Mouse (Mus musculus): ENCODE data around the gene Ciao2a.

Ciao2a gene

GRCm38 (mm10) chr9:66120106-66120505 lies 6.3 kb upstream of the Ciao2a start:
- no peak for DNase-seq (ENCODE audit: low read depth, low spot score)

- DNase-seq (ENCODE audit: low read depth, low spot score) = no peak
Observed at GRCm38 (mm10) chr9:66120945-66121344, 5.5 kb upstream of the Ciao2a start.

- DNase-seq (ENCODE audit: low read depth, low spot score) = no peak
Observed at GRCm38 (mm10) chr9:66121421-66121820, 5.0 kb upstream of the Ciao2a start.

- no peak for DNase-seq (ENCODE audit: low read depth, low spot score)
Observed at GRCm38 (mm10) chr9:66123648-66124047, 2.8 kb upstream of the Ciao2a start.

GRCm38 (mm10) chr9:66124111-66124531 lies 2.3 kb upstream of the Ciao2a start:
- no peak for DNase-seq (ENCODE audit: low read depth, low spot score)

- DNase-seq (ENCODE audit: low read depth, low spot score) = peak; percentile 99
Observed at GRCm38 (mm10) chr9:66124681-66125542, 1.5 kb upstream of the Ciao2a start.

GRCm38 (mm10) chr9:66125543-66126455 lies 612 bp upstream of the Ciao2a start:
- peak; percentile 32 for DNase-seq (ENCODE audit: low read depth, low spot score)

- no peak for DNase-seq (ENCODE audit: low read depth, low spot score)
Observed at GRCm38 (mm10) chr9:66127193-66127546, 759 bp downstream of the Ciao2a start.

GRCm38 (mm10) chr9:66127884-66128283 lies 1.5 kb downstream of the Ciao2a start:
- DNase-seq (ENCODE audit: low read depth, low spot score) = no peak

GRCm38 (mm10) chr9:66131466-66131865 lies 5.1 kb downstream of the Ciao2a start:
- no peak for DNase-seq (ENCODE audit: low read depth, low spot score)

- peak; percentile 74 for DNase-seq (ENCODE audit: low read depth, low spot score)
Observed at GRCm38 (mm10) chr9:66135967-66136366, 9.6 kb downstream of the Ciao2a start.

GRCm38 (mm10) chr9:66138193-66138592 lies 11.8 kb downstream of the Ciao2a start:
- DNase-seq (ENCODE audit: low read depth, low spot score) = no peak

- DNase-seq (ENCODE audit: low read depth, low spot score) = no peak
Observed at GRCm38 (mm10) chr9:66142265-66142664, 15.9 kb downstream of the Ciao2a start.

GRCm38 (mm10) chr9:66144248-66144647 lies 17.8 kb downstream of the Ciao2a start:
- peak; percentile 82 for DNase-seq (ENCODE audit: low read depth, low spot score)

GRCm38 (mm10) chr9:66146141-66146540 lies 19.7 kb downstream of the Ciao2a start:
- no peak for DNase-seq (ENCODE audit: low read depth, low spot score)

GRCm38 (mm10) chr9:66152011-66152410 lies 25.6 kb downstream of the Ciao2a start:
- DNase-seq (ENCODE audit: low read depth, low spot score) = peak; percentile 12

- DNase-seq (ENCODE audit: low read depth, low spot score) = no peak
Observed at GRCm38 (mm10) chr9:66153594-66153993, 27.2 kb downstream of the Ciao2a start.

GRCm38 (mm10) chr9:66154013-66154412 lies 27.6 kb downstream of the Ciao2a start:
- DNase-seq (ENCODE audit: low read depth, low spot score) = no peak

GRCm38 (mm10) chr9:66155534-66155933 lies 29.1 kb downstream of the Ciao2a start:
- peak; percentile 37 for DNase-seq (ENCODE audit: low read depth, low spot score)

GRCm38 (mm10) chr9:66157958-66158830 lies 31.8 kb downstream of the Ciao2a start, which contains the start of gene Dapk2:
Dapk2 (plus strand) TSS chr9:66158223.
- DNase-seq (ENCODE audit: low read depth, low spot score) = peak; percentile 93

GRCm38 (mm10) chr9:66158885-66159430 lies 32.5 kb downstream of the Ciao2a start:
- DNase-seq (ENCODE audit: low read depth, low spot score) = no peak
